Mouse (Mus musculus) lung, postnatal 0 days (tissue): ENCODE results near the gene Nkg7.
A peak's percentile ranks its signal among the peaks of the same experiment; 100 is the strongest.

Experiments used
- CTCF ChIP-seq: IDR thresholded peaks from 2 replicates; pipeline ENCODE4 v1.5.1; 2016; ENCODE audit warnings: antibody characterized with exemption, mild to moderate bottlenecking
- EP300 ChIP-seq: IDR thresholded peaks from 2 replicates; pipeline ENCODE4 v1.6.1; 2016; ENCODE audit warnings: antibody characterized with exemption, mild to moderate bottlenecking, control low read depth

DNA sequence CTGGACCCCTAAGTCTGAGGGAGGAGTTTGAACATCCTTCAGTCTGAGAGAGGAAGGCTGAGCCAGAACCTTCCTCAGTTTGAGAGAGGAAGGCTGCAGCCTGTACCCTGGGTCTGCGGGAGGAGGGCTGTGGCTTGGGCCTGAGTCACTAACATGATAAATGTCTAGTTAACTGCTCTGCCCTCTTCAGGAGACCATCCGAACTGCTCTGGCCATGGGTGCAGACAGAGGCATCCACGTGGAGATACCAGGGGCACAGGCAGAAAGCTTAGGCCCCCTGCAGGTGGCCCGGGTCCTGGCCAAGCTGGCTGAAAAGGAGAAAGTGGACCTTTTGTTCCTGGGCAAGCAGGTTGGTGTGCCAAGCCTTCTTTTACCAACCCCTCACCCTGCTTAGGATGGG, 15.7 kb downstream of the Nkg7 start:
- TF ChIP-seq CTCF (peak; percentile 52), EP300 (no peak)
